In the genomic region with DNA sequence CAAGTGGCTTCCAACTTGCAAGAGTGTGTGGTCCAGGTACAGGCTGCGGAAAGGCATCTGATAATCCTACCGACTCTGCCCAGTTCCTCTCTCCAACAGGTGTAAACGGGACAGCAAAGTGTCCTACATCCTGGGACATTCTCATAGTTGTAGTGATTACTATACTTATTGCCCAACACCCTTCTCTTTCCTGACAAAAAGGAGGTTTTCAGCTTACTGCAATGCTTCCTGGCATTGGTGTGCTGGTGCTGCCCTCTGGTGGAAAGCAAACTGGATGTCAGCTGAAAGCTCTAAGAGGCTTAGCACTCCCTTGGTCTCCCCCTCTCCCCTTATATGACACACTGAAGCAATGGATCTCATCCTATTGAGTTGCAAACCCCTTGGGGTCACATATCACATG, we compare ENCODE assay signal across 8 mouse cellular contexts. TPM values are rescaled to one million over a fixed set of nuclear protein-coding genes. Genes with fewer than 3 reads are reported as not detected.
DNase-seq lines count a peak whose midpoint lies in the region; ATAC-seq and TF ChIP-seq lines count a peak whose summit lies in the region.

No protein-coding gene starts in this region.

- no peaks in the 10 kb centered on the region for H3K4me1 ChIP-seq in E14TG2a.4 (replicated peaks; ENCODE audit: low read depth, low read length)
- no peaks in the 10 kb centered on the region for H3K4me1 ChIP-seq in hindbrain, embryonic 11.5 days (replicated peaks; ENCODE audit: control insufficient read depth, insufficient read depth, low read length)

- no peaks in the 10 kb centered on the region for H3K9me3 ChIP-seq in E14TG2a.4 (ENCODE audit: low read length)
- no peaks in the 10 kb centered on the region for H3K9me3 ChIP-seq in hindbrain, embryonic 11.5 days (ENCODE audit: control insufficient read depth, low read length)

- H3K4me2 ChIP-seq in hindbrain, embryonic 11.5 days (replicated peaks; ENCODE audit: low read depth, low read length) = no peak overlapping the region

- no peak overlapping the region for H3K9ac ChIP-seq in hindbrain, embryonic 11.5 days (ENCODE audit: low read depth, low read length)

- H3K27ac ChIP-seq in hindbrain, embryonic 11.5 days (ENCODE audit: low read depth, low read length) = no peak overlapping the region

- ATAC-seq in hindbrain, embryonic 11.5 days (ENCODE audit: low FRiP score) = peak; percentile 27; the same call in 1 of the 2 replicates
- ATAC-seq in erythroid progenitor cell, adult 5-6 weeks (replicated peaks; ENCODE audit: low FRiP score, poor library complexity, severe bottlenecking) = no peak

- WGBS in hindbrain, embryonic 11.5 days = 70% methylated on average over 3 of the region's 3 CpGs

- H3K27me3 ChIP-seq in E14TG2a.4 (ENCODE audit: insufficient read depth, low read length) = no peaks in the 10 kb centered on the region
- no peaks in the 10 kb centered on the region for H3K27me3 ChIP-seq in hindbrain, embryonic 11.5 days (ENCODE audit: control insufficient read depth, insufficient read depth, low read length)

- peaks cover 36% of the 10 kb centered on the region for H3K36me3 ChIP-seq in E14TG2a.4 (ENCODE audit: insufficient read depth, low read length)
- H3K36me3 ChIP-seq in hindbrain, embryonic 11.5 days (ENCODE audit: control insufficient read depth, insufficient read depth, low read length) = no peaks in the 10 kb centered on the region

- no peak overlapping the region for H3K4me3 ChIP-seq in E14TG2a.4 (replicated peaks; ENCODE audit: low read length)
- no peak overlapping the region for H3K4me3 ChIP-seq in hindbrain, embryonic 11.5 days (ENCODE audit: low read depth, low read length)

- DNase-seq in adipocyte (ENCODE audit: low spot score) = peak; percentile 71
- DNase-seq in embryo, embryonic 9.5 days (ENCODE audit: extremely low spot score) = peak; percentile 34
- peak; percentile 62 for DNase-seq in hindbrain, embryonic 11.5 days (ENCODE audit: low spot score)
- DNase-seq in layer of hippocampus, adult 9-10 months (ENCODE audit: low spot score) = peak; percentile 25
- DNase-seq in lung, postnatal 14 days = peak; percentile 48
- peak; percentile 71 for DNase-seq in retina, embryonic 14.5 days (ENCODE audit: low spot score)

- TF ChIP-seq CTCF in E14TG2a.4 (conservative IDR thresholded peaks at IDR 0.05; ENCODE audit: low read length) = peak; percentile 20

RNA-seq across cellular contexts. Expression of gene Pdha1, which starts 21.6 kb away (rescaled TPM):
- 97.3 and 110 TPM in 2 replicates for polyA plus RNA-seq in hindbrain, embryonic 11.5 days (2014; fragmentation: Nextera tagmentation; extraction: Ambion mirVana)
- 18.9 and 28.5 TPM in 2 replicates for total RNA-seq in erythroid progenitor cell, adult 5-6 weeks (2015; ENCODE audit: low replicate concordance)
- 17.3 and 28.5 TPM in 2 replicates for total RNA-seq in erythroid progenitor cell, adult 5-6 weeks (2017; ENCODE audit: low replicate concordance)
